Mouse (Mus musculus): ENCODE data around the gene Ubxn10.

The Ubxn10 gene

DNA sequence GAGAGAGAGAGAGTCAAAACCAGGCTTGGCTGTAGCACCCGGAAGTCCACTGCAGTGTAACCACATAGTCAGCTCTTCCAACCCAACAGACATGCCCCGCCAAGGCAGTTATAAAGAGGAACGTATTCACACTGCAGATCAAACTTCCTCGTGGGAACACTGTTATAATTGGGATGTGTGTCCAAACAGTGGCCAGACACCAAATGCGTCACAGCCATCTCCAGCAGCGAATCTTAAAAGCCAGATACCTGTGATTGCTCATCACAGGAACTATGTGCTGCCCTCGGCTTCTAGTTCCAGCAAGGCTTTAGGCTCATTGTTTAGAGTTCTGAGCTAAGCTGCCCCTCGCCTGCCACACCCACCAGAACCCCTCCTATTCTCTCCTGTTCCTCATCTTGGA lies 34.4 kb downstream of the Ubxn10 start:
- DNase-seq (ENCODE audit: extremely low spot score, low read depth, low spot score): no peak

DNA sequence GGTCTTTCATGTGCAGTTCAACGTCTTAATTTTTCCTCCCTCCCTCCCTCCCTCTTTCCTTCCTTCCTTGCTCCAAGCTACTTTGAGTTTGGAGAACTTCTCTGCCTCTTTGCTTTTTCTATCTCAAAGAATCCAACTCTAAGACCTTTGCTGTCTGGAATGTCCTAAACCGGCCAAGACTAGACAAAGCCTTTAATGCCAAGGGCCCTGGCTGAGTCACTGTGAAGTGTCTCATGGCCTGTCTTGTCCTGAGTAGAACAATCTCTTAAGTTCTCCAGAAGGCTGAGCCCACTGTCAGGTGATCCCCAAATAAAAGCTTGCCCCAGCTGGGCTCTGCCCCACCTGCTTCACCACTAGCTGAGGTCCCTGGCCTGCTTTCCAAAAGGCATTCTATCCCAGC lies 34.9 kb downstream of the Ubxn10 start:
- no peak for DNase-seq (ENCODE audit: extremely low spot score, low read depth, low spot score)

DNA sequence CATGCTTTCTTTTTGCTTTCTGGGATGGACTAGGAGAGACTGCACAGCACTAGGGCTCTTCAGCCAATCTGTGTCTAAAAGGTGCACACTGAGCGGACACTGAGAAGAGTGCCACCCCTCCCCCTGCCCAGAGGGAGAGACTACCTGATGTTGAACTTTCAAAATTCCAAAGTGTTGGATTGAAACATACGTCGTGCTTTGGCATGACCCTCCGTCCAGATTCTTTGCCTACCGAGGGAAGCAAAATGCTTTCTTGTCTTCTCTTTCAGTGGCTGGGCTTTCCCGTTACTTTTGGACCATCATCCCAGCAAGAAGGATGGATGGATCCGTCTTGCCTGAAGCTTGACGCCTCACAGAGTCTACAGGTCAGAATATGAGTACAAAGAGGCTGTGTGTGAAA lies 35.9 kb downstream of the Ubxn10 start:
- DNase-seq (ENCODE audit: extremely low spot score, low read depth, low spot score): no peak

DNA sequence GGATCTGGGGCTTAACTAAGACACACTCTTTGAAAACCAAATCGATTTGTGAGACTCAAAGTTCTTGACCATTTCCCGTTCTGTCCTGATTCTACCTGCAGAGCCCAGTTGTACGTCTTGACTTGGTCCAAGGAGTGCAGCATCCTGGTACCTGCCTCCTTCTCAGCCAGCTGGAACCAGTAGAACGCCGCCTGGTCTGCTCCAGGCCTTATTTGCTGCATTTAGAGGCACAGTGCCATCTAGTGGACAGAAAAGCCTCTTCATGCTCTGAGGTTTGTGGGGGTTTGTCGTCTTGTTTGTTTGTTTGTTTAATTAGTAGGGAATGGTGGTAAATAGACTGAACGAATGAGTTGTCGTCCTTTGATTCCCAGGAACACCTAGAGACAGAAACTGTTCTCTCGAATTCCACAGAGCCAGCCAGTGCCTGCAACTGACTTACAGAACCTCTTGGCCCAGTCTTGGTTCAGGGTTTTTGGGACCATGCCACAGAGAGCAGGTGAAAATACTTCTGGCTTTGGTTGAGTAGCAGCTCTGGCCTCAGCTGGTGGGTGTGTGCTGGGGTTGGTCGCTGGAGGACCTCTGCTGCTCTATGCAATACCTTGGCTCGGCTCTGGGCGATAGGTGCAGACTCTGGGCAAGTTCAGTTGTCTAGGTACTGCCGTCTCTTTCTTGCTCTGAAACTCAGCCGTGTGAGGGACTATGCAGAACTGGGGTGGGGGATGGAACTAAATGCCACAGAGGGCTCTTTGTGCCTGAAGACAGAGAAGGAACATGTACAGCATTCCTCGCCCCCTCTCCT lies 36.6 kb downstream of the Ubxn10 start:
- peak; percentile 44 for DNase-seq (ENCODE audit: extremely low spot score, low read depth, low spot score)

DNA sequence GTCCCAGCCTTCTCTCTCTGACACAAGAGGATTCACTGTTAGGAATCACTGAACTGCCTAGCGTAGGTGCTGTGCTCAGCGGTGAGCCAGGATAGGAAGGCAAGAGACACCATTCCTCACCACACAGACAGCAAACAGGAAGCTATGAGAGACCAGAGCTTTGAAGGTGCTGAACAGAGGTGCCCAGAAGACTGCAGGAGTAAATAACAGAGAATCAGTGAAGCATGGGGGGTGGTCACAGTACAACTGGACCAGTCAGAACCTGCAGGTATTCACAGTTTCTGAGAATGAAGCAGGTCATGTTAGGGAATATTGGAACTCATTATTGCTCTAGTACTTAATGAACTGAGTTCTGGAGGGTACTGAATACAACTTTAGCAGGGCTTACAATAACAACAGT lies 38.7 kb downstream of the Ubxn10 start:
- no peak for DNase-seq (ENCODE audit: extremely low spot score, low read depth, low spot score)

DNA sequence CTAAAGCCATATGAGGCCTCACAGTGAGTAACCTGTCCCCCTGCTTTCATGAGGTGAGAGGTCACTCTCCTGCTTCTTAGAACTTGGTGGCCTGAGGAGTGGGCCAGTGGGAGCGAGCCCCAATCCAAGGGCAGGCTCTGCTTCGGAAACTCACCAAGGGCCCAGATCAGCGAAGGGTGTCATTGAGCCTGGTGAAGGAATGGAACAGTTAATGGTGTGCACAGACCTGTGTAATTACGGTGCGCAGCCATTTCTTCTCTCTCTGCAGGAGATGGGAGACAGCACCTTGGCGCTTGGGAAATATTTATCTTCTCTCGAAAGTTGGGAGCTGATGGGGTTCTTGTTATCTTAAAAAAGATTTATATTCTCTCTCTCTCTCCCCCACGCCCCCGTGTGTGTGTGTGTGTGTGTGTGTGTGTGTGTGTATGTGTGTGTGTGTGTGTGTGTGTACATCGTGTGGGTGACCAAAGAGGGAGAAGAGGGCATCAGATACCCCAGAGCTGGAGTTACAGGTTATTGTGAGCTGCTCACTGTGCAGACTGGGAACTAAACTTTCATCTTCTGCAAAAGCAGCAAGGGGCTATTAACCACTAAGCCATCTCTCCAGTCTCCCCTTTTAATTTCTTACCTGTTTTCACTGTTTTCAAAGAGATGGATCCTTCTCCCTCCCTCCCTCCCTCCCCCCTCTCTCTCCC lies 39.7 kb downstream of the Ubxn10 start:
- no peak for DNase-seq (ENCODE audit: extremely low spot score, low read depth, low spot score)

DNA sequence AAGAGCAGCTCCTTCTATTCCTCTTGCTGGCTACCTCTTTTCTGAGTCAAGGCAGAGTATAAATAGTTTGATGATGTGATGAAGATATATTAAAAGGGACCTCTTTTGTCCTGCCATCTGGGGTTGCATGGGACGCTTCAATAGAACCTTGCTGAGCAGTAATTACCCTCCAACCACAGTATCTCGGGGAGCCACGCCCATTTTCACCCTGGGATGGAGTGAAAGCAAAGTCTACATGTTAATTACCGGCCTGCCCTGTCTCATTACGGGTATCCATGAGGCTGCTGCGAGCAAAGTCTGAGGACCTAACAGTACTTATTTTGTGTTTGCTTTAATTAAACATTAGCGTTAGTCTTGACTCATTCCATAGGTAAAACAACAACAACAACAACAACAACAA lies 40.2 kb downstream of the Ubxn10 start:
- DNase-seq (ENCODE audit: extremely low spot score, low read depth, low spot score): no peak

DNA sequence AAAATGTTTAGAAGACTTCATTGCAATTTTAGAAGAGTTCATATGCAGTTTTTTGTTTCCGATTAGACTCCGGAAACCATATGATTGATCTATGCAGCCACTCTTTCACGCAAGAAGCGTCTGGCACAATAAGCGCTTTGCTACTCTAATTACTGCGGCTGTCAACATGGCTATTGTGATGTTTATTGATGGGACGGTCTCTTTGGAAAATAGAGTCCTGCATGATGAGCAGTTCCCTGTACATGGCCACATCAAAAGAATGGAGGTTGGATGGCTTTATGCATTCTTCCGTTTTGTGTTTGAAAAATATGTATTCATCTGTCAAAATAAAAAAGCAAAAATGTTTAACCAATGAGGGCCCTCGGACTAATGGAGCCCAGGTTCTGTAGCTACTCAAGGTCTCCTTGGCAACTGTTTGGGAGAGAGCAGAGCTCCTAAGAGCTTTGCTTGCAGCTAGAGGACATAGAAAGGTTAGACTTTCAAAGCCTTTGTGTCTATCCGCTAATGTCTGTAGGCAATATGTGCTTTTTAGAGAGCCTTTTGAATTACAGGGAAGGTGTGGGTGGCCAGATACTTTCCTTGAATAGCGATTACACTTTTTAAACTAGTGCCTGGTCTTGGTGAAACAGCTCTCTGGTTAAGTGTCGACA lies 43.8 kb downstream of the Ubxn10 start:
- no peak for DNase-seq (ENCODE audit: extremely low spot score, low read depth, low spot score)

DNA sequence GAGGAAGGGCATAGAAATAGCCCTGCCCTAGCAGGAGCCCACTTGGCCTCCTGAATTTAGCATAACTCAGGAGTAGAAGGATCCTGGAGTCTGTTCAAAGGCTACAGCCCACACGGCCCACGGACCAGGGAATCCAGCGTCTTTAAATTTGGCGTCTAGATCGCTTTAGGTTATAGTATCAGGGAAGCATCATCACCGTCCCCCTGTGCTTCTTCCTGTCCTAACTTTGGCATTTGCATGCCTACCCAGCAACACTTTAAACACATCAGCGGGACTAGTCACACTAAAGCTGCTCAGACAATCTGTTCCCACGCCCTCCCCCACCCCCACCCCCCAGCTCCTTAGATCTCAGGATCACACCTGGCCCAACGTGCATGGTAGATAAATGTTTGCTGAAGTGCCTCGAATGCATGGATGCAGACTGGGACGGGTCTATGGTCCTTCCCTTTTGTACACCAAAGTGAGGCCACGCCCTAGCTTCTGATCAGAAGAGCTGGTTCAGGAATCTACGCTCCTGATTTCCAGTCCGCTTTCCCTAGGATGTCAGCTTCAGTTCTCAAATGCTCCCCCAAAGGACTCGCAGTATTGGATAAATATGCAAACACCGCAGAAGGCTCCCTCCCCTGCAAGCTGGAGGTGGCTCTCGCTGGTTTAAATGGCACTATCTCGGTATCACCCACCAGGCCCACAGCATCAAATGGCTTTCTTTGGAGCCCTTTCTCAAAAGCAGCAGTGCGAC lies 45.4 kb downstream of the Ubxn10 start:
- DNase-seq (ENCODE audit: extremely low spot score, low read depth, low spot score): no peak

DNA sequence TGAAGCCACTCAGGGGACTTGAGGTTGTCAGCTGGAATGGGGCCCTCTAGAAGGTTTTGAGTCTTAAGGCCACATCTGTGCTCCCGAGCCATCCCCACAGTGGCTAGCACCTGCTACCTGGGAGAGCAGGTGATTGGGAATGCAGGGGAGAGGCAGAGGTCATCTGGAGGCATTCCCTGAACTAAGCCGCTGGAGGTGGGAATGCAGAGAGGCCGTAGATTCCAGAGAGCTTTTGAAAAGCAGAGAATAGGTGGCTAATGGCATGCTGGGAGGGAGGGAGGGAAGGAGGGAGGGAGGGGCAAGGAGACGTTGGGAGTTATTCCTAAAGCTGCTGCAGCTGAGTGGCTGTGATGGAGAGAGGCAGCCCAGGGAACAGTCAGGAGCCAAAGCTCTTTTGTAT lies 46.4 kb downstream of the Ubxn10 start:
- no peak for DNase-seq (ENCODE audit: extremely low spot score, low read depth, low spot score)

DNA sequence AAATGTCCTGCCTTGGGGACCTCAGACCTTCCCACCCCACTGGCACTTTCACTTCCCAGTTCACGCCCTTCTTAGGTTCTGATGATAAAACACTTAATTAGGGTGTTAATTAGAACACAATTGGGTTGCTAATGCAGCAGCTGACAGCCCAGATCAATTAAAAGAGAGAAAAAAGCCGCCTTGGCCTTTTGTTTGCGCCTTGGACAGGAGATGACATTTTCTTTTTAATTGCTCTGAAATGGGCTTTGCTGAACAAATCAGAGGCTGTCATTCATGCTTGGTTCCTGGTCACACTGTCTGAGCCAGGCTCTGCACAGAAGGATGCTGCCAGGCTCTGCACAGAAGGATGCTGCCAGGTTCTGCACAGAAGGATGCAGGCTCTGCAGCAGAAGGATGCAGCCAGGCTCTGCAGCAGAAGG lies 47.9 kb downstream of the Ubxn10 start:
- DNase-seq (ENCODE audit: extremely low spot score, low read depth, low spot score): no peak

DNA sequence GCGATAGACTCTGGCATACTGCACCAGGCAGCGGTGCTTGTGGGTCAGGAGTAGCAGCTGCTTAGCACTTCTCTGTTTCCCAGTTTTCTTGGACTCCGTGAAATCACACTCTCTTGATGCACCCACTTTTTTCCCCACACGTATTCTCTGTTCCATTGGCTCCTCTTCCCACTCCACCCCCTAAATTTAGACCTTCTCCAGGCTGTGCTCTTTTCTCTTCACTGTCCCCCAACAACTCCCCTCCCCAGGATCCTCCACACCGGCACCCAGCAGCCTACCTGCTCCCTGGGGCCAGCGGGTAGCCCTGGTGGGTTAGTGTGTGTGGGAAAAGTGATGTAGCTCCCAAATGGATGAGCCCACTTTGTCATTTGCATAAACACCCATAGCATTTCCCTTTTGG lies 51.2 kb downstream of the Ubxn10 start:
- no peak for DNase-seq (ENCODE audit: extremely low spot score, low read depth, low spot score)

DNA sequence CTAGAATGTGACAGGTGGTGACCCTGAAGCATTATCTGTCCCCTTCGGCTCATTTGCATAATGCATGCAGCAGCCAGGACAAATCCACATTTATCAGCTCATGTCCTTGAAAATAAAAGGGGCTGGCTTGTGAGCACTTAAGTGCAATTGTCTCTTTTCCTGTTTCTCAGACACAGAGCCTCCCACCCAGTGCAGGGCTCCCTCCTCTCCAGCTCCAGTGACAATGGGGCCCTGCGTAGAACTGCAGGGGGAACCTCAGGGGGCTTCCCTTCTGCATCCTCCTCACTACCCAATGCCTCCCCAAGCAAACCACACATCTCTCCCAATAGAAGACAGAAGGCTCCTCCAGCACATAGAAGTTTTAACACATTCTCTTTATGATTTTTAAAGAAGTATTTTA lies 54.2 kb downstream of the Ubxn10 start:
- DNase-seq (ENCODE audit: extremely low spot score, low read depth, low spot score): no peak

DNA sequence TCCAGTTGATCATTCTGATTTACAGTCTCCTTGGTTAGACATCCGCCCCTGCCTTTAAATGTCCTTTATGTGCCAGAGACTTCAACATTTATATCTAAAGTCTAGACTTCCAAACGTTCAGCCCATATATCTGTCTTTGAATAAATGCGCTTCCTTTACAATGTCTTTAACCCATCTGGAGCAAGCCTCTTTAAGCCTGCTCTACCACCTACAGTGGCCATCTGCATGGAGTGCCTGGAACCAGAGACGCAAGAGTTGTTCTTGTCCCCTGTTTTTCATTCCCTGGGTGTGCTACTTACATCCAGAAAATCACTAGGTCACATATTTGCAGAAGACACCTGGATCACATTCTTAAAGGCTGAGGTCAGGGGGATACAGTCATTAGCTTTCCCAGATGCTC lies 56.8 kb downstream of the Ubxn10 start:
- DNase-seq (ENCODE audit: extremely low spot score, low read depth, low spot score): no peak

DNA sequence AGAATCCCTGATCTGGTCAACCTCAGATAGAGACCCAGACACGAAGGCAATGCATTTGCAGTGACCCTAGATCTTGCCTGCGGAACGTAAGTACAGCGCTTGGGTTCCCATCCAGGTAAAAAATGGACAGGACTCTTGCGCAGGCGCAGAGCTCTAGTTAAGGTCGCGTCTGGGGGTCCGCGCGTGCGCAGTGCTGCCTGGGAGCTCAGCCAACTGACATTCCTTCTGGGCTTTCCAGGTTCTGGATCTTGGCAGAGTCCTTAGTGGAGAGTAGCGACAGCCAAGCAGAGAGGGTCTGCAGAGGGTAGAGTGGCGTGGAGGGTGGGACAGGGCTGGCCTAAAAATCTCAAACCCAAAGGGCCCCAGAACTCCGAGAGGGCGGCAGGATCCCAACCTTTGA lies 59.4 kb downstream of the Ubxn10 start:
- DNase-seq (ENCODE audit: extremely low spot score, low read depth, low spot score): no peak

DNA sequence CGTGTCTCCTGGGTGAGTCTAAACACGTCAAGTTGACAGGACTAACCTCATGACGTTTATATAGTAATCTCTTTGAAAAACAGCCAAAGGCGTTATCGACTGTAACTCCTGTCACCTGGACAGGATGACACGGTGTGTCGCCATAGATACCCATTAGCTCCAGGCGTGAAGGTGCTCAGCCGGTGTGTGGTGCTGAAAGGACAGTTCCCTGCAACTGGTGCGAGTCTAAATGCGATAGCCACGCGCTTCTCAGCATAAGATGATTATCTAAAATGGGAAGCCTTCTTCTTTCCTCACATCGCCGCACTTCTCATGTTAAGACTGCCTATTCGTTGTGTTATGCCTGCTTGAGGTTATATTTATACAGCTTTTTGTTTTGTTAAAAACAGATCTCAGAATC lies 60.5 kb downstream of the Ubxn10 start:
- DNase-seq (ENCODE audit: extremely low spot score, low read depth, low spot score): peak; percentile 31

DNA sequence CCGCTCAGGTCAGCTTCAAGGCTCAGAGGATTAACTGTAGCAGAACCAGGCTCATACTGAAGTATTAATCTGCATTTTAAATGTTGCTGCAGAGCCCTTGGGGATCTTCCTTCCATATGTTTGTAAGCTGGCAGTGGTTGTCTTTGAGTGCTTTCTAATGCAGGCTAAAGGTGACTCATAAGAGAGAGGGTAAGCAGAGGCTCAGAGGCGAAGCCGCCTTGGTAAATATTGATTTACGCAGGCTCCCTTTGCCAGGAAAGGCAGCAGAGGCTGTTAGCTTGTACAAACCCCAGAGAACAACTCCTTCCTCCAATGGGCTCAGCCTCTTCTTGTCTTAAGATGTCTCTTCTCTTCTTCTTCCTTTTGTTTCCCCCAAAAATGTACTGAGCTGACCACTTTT lies 64.8 kb downstream of the Ubxn10 start:
- no peak for DNase-seq (ENCODE audit: extremely low spot score, low read depth, low spot score)

DNA sequence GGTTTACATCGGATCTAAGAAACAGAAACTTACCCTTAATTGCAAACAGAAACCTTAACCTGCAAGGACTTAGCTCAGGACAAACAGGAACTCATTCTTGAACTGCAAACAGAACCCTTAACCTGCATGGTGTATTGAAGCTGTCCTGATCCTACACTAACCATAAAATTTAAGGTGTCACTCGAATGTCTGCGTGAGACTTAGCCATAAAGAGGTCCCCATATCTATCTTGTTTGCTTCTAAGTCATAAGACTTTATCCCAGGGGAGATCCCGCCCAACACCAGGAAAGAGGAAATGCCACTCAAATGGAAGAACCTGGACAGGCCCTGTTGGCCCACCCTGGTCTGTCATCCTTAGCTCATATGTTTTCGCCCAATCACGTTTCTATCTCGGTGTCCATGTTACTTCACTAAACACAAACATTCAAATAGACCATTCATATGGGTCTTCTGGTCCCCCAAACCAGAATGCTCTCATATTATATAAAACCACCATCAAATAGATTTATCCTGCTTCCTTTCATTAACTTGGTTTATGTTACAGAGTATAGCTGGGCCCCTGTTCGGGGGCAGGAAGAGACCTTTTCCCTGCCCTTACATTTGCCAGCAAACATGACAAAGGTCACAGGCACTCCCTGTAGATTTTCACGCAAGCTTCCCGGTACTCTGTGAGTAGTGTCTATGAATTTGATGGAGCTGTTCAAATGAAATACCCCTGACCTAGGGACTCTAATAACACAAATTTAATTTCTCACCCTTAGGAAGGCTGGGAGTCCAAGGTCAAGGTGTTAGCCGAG lies 66.7 kb downstream of the Ubxn10 start:
- DNase-seq (ENCODE audit: extremely low spot score, low read depth, low spot score): no peak

DNA sequence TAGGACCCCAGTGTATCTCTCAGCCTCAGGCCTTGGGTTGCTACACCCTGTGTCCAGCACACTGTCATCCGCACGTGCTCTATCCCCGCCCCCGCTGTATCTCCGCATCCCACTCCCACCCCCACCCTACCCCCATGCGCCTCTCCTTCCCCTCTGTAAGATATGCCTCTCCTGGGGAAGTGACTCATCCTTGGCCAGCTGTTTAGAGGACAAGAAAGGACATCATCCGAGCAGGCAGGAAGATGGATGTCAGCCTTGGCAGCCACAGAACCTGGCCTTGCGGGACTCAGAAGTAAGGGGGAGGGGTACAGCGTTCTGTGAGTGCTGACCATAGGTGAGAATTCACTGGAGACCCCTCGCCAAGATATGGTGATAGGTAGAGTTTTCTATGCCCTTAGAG lies 70.4 kb downstream of the Ubxn10 start:
- no peak for DNase-seq (ENCODE audit: extremely low spot score, low read depth, low spot score)

DNA sequence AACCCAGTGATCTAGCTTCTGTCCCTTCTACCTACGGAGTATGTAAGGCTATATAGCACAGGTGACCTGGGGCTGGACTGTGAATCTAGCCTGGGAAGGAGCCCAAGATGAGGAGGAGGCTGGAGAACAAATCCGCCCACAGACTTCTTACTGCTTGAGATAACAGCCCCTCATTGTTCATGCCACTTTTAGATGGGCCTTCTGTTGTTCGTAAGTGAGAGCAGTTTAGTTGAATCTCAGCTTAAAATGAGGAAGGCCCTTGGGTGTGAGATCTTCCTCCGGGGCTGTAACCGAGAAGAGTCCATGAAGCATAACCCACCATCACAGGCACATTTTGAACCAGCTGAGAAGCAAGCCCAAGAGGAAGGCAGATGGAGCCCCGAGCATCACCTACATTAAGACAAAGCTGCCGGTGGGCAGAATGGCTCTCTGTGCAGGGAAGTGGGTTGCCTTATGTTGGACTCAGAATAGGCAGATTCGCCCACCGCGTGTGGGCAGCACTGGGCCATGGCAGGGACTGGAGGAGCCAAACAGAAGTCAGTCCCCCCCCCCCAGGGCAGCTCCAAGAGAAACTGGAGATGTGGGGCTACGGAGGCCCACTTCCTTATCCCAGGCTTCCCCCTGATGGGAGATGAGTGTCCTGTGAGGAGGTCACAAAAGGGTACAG lies 76.9 kb downstream of the Ubxn10 start:
- no peak for DNase-seq (ENCODE audit: extremely low spot score, low read depth, low spot score)
